Mouse (Mus musculus): ENCODE measurements at regions not wholly inside any gene's neighbourhood (a gene's known extent, or its start where the extent isn't known, plus 50 kb on each side); places are given as distances from the start of the nearest gene placed in this dataset.
A peak's percentile ranks its signal among the peaks of the same experiment; 100 is the strongest.

DNA sequence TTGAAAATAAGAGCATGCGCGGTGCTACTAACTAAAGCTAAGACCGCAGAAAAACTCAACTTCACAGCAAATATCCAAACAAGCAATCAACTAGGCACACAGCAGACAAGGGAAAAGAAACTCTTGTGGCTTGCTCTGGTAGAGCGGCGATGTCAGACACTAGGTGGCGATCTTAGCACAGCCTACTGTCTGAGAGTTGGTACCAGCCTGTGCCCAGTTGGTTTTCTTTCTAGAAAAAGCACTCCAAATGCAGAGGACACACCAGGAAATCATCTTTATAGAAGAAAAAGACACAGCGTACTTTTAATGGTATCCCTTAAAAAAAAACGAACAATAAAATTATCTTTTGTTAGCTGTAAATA, 115.6 kb downstream of the Kdr start:
- TF ChIP-seq CTCF (IDR thresholded peaks at IDR 0.05; ENCODE audit: borderline replicate concordance, extremely low read depth, insufficient read depth, insufficient read length) (peak; percentile 82), POLR2A (IDR thresholded peaks at IDR 0.05; ENCODE audit: borderline replicate concordance, extremely low read depth, insufficient read depth, insufficient read length, poor library complexity, severe bottlenecking) (no peak)

Data from brain, embryonic 14.5 days (tissue).